Mouse (Mus musculus): ENCODE data around the gene Pnpla6. TPM values are rescaled to one million over a fixed set of nuclear protein-coding genes. Genes with fewer than 3 reads are reported as not detected.
"Not testable (repeated sequence)": the region's sequence is repeated elsewhere in the genome, so short reads cannot be mapped to it uniquely, and the experiment has no call there.

The Pnpla6 gene
- polyA plus RNA-seq, 1 experiment from 2014 or later = 9.2 TPM

DNA sequence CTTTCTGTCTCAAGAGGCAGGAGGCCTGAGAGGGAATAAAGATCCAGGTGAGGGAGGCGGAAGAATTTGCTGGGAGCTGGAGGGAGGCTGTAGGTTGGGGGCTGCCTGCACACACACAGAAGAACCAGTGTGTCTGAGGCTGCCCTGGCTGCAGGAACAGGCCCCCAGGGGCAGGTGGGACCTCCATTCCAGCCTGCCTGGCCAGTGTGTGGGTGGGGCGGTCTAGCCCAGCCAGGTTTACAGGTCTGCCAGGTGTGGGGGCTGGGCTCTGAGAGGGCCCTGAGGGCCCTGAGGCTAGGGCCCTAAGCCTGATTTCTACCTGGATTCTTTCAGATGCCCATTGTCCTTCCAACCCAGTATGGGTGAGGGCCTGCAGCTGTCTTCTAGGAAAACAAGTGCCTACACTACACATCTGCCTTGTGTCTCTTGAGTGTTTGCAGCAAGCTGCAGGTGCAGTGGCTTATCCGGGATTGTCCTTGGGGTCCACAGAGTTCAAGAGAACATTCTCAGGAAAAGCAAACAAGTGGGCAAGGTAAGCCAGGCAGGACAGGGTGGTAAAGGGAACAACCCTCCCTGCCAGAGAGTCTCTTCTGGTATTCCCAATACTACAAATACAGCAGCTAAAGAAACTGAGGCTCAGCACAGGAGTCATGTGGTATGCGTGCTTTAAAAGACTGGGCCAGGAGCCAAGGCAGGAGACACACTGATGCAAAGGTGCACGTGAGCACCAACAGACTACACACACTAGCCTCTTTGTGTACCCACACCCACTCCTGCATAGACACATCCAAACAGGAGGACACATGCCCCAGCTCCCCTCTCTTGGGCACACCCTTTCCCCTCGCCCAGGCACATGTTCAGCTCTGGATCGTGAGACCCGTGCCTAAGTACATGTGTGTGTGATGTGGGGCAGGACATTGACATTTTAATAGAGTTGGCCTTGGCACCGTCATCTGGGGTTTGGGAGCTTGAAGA lies 64.5 kb downstream of the Pnpla6 start:
- no peak overlapping the region for H3K4me2 ChIP-seq
- peak; percentile 13; the same call in 1 of the 2 replicates for ATAC-seq (ENCODE audit: insufficient read depth)
- H3K9ac ChIP-seq = no peak overlapping the region
- no peaks in the 10 kb centered on the region for H3K9me3 ChIP-seq (replicated peaks)
- H3K36me3 ChIP-seq (replicated peaks) = no peaks in the 10 kb centered on the region
- WGBS (ENCODE audit: insufficient replicate concordance) = 69% methylated on average over 9 of the region's 9 CpGs
- no peak overlapping the region for H3K27ac ChIP-seq (replicated peaks)
- no peak overlapping the region for H3K4me3 ChIP-seq (replicated peaks)
- peaks cover 7% of the 10 kb centered on the region; the same call in 1 of the 2 replicates for H3K4me1 ChIP-seq (replicated peaks)
- no peaks in the 10 kb centered on the region for H3K27me3 ChIP-seq

DNA sequence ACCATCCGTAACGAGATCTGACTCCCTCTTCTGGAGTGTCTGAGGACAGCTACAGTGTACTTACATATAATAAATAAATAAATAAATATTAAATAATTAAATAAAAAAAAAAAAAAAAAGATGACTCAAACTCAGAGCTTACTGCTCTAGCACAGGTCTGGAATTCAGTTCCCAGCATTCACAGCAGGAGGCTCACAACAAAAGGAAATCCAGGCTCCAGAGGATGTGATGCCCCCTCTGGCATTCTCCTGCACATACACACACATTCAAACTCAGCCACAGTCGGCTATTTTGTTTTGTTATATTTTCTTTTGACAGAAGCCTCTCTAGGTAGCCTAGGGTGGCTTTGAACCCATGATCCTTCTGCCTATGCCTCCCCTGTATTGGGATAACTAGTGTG lies 66.8 kb downstream of the Pnpla6 start:
- ATAC-seq (ENCODE audit: insufficient read depth) = not testable (repeated sequence)
- 72% methylated on average over 3 of the region's 3 CpGs for WGBS (ENCODE audit: insufficient replicate concordance)

DNA sequence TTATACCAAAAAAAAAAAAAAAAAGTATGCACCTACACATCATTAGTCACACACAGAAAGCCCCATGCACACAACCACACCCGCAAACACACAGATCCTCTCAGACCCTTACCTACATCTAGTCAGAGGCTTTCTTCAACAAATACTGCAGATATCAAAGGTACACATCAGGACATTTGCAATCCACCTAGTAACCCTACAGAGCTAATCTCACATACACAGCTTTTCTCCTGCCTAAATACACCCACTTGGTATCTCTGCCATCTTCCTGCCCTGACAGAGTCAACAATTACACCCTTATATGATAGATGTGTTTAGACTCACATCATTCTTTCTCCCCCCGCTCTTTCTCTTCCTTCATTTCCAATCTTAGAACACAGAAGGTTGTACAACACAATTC lies 71.3 kb downstream of the Pnpla6 start:
- Histone ChIP-seq H3K9ac (no peak overlapping the region), H3K36me3 (replicated peaks) (no peaks in the 10 kb centered on the region), H3K4me3 (replicated peaks) (no peak overlapping the region), H3K4me2 (peak overlapping the region; percentile 96), H3K9me3 (replicated peaks) (no peaks in the 10 kb centered on the region), H3K4me1 (replicated peaks) (peaks cover 26% of the 10 kb centered on the region), H3K27me3 (peaks cover 15% of the 10 kb centered on the region), H3K27ac (replicated peaks) (no peak overlapping the region)
- 34% methylated on average over 2 of the region's 2 CpGs for WGBS (ENCODE audit: insufficient replicate concordance)
- ATAC-seq (ENCODE audit: insufficient read depth) = peak; percentile 56; the same call in 1 of the 2 replicates

More for the DNA sequence above, 66.8 kb downstream of the Pnpla6 start:
- not testable (repeated sequence) for H3K4me2 ChIP-seq; H3K4me3 ChIP-seq (replicated peaks); H3K36me3 ChIP-seq (replicated peaks); H3K27ac ChIP-seq (replicated peaks); H3K9ac ChIP-seq; H3K27me3 ChIP-seq; H3K9me3 ChIP-seq (replicated peaks)
- H3K4me1 ChIP-seq (replicated peaks) = peaks cover 13% of the 10 kb centered on the region

DNA sequence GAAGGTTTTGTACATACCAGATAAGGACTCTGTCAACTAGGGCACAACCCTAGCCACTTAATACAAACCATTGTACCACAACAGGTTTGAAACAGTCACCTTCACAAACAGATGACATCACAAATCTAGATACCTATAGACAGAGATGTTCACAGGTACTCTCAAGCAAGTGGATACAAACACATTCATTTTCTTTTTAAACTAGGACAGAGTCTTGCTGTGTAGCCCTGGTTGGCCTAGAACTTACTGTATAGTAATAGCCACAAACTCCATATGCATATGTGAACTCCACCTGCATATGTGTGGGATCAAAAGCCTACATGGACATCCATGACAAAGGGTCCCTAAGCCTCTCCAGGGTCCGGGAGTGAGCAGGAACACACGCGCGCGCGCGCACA lies 71.8 kb downstream of the Pnpla6 start, which contains the start of gene Camsap3:
Camsap3 (plus strand) TSS at position 301 of the 398 bp plus-strand sequence.
- H3K9me3 ChIP-seq (replicated peaks) = no peaks in the 10 kb centered on the region
- peaks cover 15% of the 10 kb centered on the region for H3K27me3 ChIP-seq
- 0 out of 2 replicates have a peak, but pooled peaks have one; percentile 7 for ATAC-seq (ENCODE audit: insufficient read depth)
- peak within 1 kb of the TSS; percentile 66 for H3K4me3 ChIP-seq (replicated peaks)
- peak within 1 kb of the TSS; percentile 60 for H3K27ac ChIP-seq (replicated peaks)
- H3K36me3 ChIP-seq (replicated peaks) = no peaks in the 10 kb centered on the region
- H3K9ac ChIP-seq = peak within 1 kb of the TSS; percentile 60
- WGBS (ENCODE audit: insufficient replicate concordance) = 5% methylated on average over 7 of the region's 7 CpGs
- H3K4me2 ChIP-seq = peak within 1 kb of the TSS; percentile 96
- peaks cover 26% of the 10 kb centered on the region for H3K4me1 ChIP-seq (replicated peaks)

DNA sequence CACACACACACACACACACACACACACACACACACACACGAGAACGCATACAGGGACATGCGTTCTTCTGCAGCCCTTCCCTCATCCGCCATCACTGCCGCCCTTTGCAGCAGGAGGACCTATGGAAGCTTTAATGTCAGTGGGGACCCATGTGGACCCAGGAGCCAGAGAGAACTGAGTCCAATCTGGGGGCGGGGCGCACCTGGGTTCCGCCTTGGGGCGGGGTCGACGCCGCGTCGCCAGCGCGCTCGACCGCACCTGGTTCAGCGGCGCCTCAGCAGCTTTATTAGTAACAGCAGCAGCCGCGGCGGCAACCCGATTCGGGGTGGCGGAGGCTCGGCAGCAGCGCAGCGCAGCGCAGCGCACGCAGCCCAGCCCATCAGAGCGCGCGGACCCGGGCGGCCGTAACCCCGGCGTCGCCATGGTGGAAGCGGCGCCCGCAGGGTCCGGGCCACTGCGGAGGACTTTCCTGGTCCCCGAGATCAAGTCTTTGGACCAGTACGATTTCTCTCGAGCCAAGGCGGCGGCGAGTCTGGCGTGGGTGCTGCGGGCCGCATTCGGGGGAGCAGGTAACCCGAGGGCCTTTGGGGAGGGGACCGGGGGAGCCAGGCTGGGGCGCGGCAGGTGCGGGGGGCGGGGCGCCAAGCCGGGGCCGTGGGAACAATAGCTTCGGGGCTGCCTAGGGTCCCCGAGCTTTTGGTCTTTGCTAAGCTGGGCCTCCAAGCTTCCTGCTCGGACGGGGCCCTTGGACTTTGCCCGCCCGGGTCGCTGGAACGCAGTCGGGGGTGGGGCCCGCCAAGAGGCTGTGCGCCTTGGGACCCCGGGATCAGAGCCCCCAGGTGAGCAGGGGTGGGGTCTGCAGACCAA lies 72.4 kb downstream of the Pnpla6 start:
- 1% methylated on average over 77 of the region's 77 CpGs for WGBS (ENCODE audit: insufficient replicate concordance)
- peaks cover 26% of the 10 kb centered on the region for H3K4me1 ChIP-seq (replicated peaks)
- peak; percentile 73 for ATAC-seq (ENCODE audit: insufficient read depth)
- H3K9ac ChIP-seq = peak overlapping the region; percentile 60
- H3K27me3 ChIP-seq = peaks cover 15% of the 10 kb centered on the region
- no peaks in the 10 kb centered on the region for H3K36me3 ChIP-seq (replicated peaks)
- H3K4me2 ChIP-seq = peak overlapping the region; percentile 96
- H3K27ac ChIP-seq (replicated peaks) = peak overlapping the region; percentile 60
- peak overlapping the region; percentile 66 for H3K4me3 ChIP-seq (replicated peaks)
- no peaks in the 10 kb centered on the region for H3K9me3 ChIP-seq (replicated peaks)

DNA sequence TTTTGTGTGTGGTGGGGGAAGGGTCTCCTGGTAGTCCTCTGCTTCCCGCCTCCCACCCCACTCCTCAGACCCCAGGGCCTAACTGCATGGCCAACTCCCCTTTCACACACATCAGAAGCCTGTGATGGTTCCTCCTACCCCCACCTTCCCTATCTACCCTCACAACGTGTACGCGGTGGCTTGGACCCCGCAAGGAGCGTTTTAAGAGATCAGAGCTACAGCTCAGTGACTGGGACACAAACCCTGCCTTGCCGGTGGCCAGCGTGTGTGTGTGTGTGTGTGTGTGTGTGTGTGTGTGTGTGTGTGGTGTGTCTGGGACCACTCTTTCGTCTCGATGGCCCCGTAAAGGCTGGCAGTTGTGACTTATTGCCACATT lies 73.1 kb downstream of the Pnpla6 start:
- Histone ChIP-seq H3K4me2 (peak overlapping the region; percentile 96), H3K27me3 (peaks cover 15% of the 10 kb centered on the region), H3K4me3 (replicated peaks) (peak overlapping the region; percentile 66), H3K9ac (peak overlapping the region; percentile 60), H3K36me3 (replicated peaks) (no peaks in the 10 kb centered on the region), H3K4me1 (replicated peaks) (peaks cover 26% of the 10 kb centered on the region), H3K27ac (replicated peaks) (no peak overlapping the region), H3K9me3 (replicated peaks) (no peaks in the 10 kb centered on the region)
- no peak; the same call in 1 of the 2 replicates for ATAC-seq (ENCODE audit: insufficient read depth)
- 13% methylated on average over 11 of the region's 11 CpGs for WGBS (ENCODE audit: insufficient replicate concordance)

DNA sequence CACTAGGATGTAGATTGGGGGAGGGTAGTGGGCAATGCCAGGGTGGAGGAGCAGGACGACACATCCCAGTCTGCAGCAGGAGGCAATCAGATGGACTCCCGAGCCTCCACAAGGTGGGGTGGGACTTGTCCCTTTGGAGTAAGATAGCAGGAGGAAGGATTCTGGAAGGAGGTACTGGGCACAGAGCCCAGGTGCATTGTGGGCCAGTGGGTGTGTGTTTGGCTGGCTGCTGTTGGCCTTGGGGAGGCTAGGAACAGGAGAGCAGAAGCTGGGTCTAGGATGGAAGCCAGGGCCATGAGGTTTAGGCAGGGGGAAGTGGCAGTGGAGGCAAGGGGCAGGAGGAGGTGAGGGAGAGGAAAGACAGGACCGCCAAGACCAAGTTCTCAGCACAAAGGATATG lies 78.3 kb downstream of the Pnpla6 start:
- Histone ChIP-seq H3K27me3 (no peaks in the 10 kb centered on the region), H3K4me3 (replicated peaks) (no peak overlapping the region), H3K4me1 (replicated peaks) (no peaks in the 10 kb centered on the region; the same call in 1 of the 2 replicates), H3K27ac (replicated peaks) (no peak overlapping the region), H3K36me3 (replicated peaks) (0 out of 2 replicates have a peak, but pooled peaks cover 2% of the 10 kb centered on the region), H3K9me3 (replicated peaks) (no peaks in the 10 kb centered on the region), H3K4me2 (no peak overlapping the region), H3K9ac (no peak overlapping the region)
- no peak for ATAC-seq (ENCODE audit: insufficient read depth)
- WGBS (ENCODE audit: insufficient replicate concordance) = 34% methylated on average over 3 of the region's 3 CpGs

Other genes with a start within 250 kb of the Pnpla6 start
- 20.5 and 25.7 TPM in 2 replicates for gene Insr, start 235.8 kb upstream of the Pnpla6 start, polyA plus RNA-seq (2015; fragmentation: Nextera tagmentation; extraction: Ambion mirVana)
- 1.2 TPM in 2 replicates for gene A430078G23Rik, start 162.0 kb upstream of the Pnpla6 start, polyA plus RNA-seq (2015; fragmentation: Nextera tagmentation; extraction: Ambion mirVana)
- gene Arhgef18, start 122.4 kb upstream of the Pnpla6 start, polyA plus RNA-seq (2015; fragmentation: Nextera tagmentation; extraction: Ambion mirVana) = 1.8 and 2.2 TPM in 2 replicates
- gene Pex11g, start 47.7 kb upstream of the Pnpla6 start, polyA plus RNA-seq (2015; fragmentation: Nextera tagmentation; extraction: Ambion mirVana) = 6.7 and 8.0 TPM in 2 replicates
- not detected in 2 replicates for gene Tex45, start 44.5 kb upstream of the Pnpla6 start, polyA plus RNA-seq (2015; fragmentation: Nextera tagmentation; extraction: Ambion mirVana)
- 4.8 and 5.8 TPM in 2 replicates for gene Zfp358, start 22.2 kb upstream of the Pnpla6 start, polyA plus RNA-seq (2015; fragmentation: Nextera tagmentation; extraction: Ambion mirVana)
- gene Mcoln1, start 14.9 kb upstream of the Pnpla6 start, polyA plus RNA-seq (2015; fragmentation: Nextera tagmentation; extraction: Ambion mirVana) = 21.4 and 25.0 TPM in 2 replicates
- 4.3 and 4.4 TPM in 2 replicates for gene C330021F23Rik, start 52.6 kb downstream of the Pnpla6 start, polyA plus RNA-seq (2015; fragmentation: Nextera tagmentation; extraction: Ambion mirVana)
- 1.7 and 1.9 TPM in 2 replicates for gene Camsap3, start 71.9 kb downstream of the Pnpla6 start, polyA plus RNA-seq (2015; fragmentation: Nextera tagmentation; extraction: Ambion mirVana)
- 27.3 and 31.0 TPM in 2 replicates for gene Xab2, start 105.9 kb downstream of the Pnpla6 start, polyA plus RNA-seq (2015; fragmentation: Nextera tagmentation; extraction: Ambion mirVana)
- gene Pet100, start 106.2 kb downstream of the Pnpla6 start, polyA plus RNA-seq (2015; fragmentation: Nextera tagmentation; extraction: Ambion mirVana) = 49.8 and 72.1 TPM in 2 replicates
- 0.09 and 0.22 TPM in 2 replicates for gene Pcp2, start 110.2 kb downstream of the Pnpla6 start, polyA plus RNA-seq (2015; fragmentation: Nextera tagmentation; extraction: Ambion mirVana)
- 49.8 and 50.7 TPM in 2 replicates for gene Stxbp2, start 115.6 kb downstream of the Pnpla6 start, polyA plus RNA-seq (2015; fragmentation: Nextera tagmentation; extraction: Ambion mirVana)
- gene Retn, start 140.4 kb downstream of the Pnpla6 start, polyA plus RNA-seq (2015; fragmentation: Nextera tagmentation; extraction: Ambion mirVana) = not detected in 2 replicates
- gene Mcemp1, start 150.4 kb downstream of the Pnpla6 start, polyA plus RNA-seq (2015; fragmentation: Nextera tagmentation; extraction: Ambion mirVana) = 8.2 and 8.9 TPM in 2 replicates
- 2.6 and 3.5 TPM in 2 replicates for gene Fcor, start 157.0 kb downstream of the Pnpla6 start, polyA plus RNA-seq (2015; fragmentation: Nextera tagmentation; extraction: Ambion mirVana)
- gene Trappc5, start 160.9 kb downstream of the Pnpla6 start, polyA plus RNA-seq (2015; fragmentation: Nextera tagmentation; extraction: Ambion mirVana) = 13.2 and 15.1 TPM in 2 replicates
- 0.05 and 0.08 TPM in 2 replicates for gene Fcer2a, start 178.8 kb downstream of the Pnpla6 start, polyA plus RNA-seq (2015; fragmentation: Nextera tagmentation; extraction: Ambion mirVana)
- 6.7 and 9.3 TPM in 2 replicates for gene Clec4g, start 205.3 kb downstream of the Pnpla6 start, polyA plus RNA-seq (2015; fragmentation: Nextera tagmentation; extraction: Ambion mirVana)
- gene Cd209a, start 233.6 kb downstream of the Pnpla6 start, polyA plus RNA-seq (2015; fragmentation: Nextera tagmentation; extraction: Ambion mirVana) = 0.18 and 0.23 TPM in 2 replicates

Measured in liver, embryonic 15.5 days (tissue).